Mouse (Mus musculus) liver, embryonic 14.5 days (tissue): Measurements from ENCODE around the gene Zbtb34. TPM values are rescaled to one million over a fixed set of nuclear protein-coding genes. Genes with fewer than 3 reads are reported as not detected.

ENCODE experiments used
- ATAC-seq: fragments of 200-750 bp; cut with Nextera tagmentation; 2 replicates; pipeline ENCODE4 v1.8.0; 2017; ENCODE audit warnings: moderate number of reproducible peaks, mild to moderate bottlenecking, moderate library complexity; ENCODE audit not compliant: insufficient read depth
- DNase-seq, 3 experiments: peaks; one replicate each; pipeline ENCODE4 v3.0.0-alpha.2; 2012 to 2013; ENCODE audit warnings: low read depth in 3 of 3, low spot score in 3 of 3
- H3K27ac ChIP-seq: fragments of 300-500 bp; sonication (generic); 2 replicates; pipeline ENCODE4 v1.5.1; 2014; ENCODE audit warnings: moderate library complexity, mild to moderate bottlenecking, control low read depth, inconsistent platforms
- H3K27me3 ChIP-seq: fragments of 300-500 bp; sonication (generic); 2 replicates; pipeline ENCODE4 v1.6.1; 2014; ENCODE audit warnings: mild to moderate bottlenecking, low read length, moderate library complexity; ENCODE audit not compliant: control insufficient read depth, insufficient read depth
- H3K36me3 ChIP-seq: fragments of 300-500 bp; sonication (generic); replicated peaks from 2 replicates; pipeline ENCODE4 v1.6.1; 2014; ENCODE audit warnings: low read depth; ENCODE audit not compliant: control insufficient read depth, insufficient read depth
- H3K4me1 ChIP-seq, 2 experiments: fragments of 200-500 bp in 1 of 2; fragments of 300-500 bp in 1 of 2; sonication (generic) in 1 of 2; replicated peaks; 2 replicates each; pipeline ENCODE4 v1.6.1; 2012 to 2014; ENCODE audit warnings: antibody characterized with exemption in 1 of 2, inconsistent platforms in 1 of 2, low read length in 1 of 2; ENCODE audit not compliant: control insufficient read depth in 2 of 2, insufficient read depth in 2 of 2
- H3K4me2 ChIP-seq: fragments of 300-500 bp; sonication (generic); 2 replicates; pipeline ENCODE4 v1.6.1; 2014; ENCODE audit warnings: low read depth, mild to moderate bottlenecking, control low read depth, moderate library complexity
- H3K4me3 ChIP-seq, 2 experiments: fragments of 200-500 bp in 1 of 2; fragments of 300-500 bp in 1 of 2; sonication (generic) in 1 of 2; 2 replicates each; pipeline ENCODE4 v1.5.1; 2012 to 2014; ENCODE audit warnings: low read depth in 2 of 2, low read length in 2 of 2, mild to moderate bottlenecking in 2 of 2, control low read depth in 1 of 2, inconsistent platforms in 1 of 2, moderate library complexity in 1 of 2; ENCODE audit not compliant: insufficient read depth in 1 of 2
- H3K9ac ChIP-seq: fragments of 300-500 bp; sonication (generic); replicated peaks from 2 replicates; pipeline ENCODE4 v1.6.1; 2014; ENCODE audit warnings: mild to moderate bottlenecking, control low read depth, moderate library complexity
- H3K9me3 ChIP-seq: fragments of 300-500 bp; sonication (generic); 2 replicates; pipeline ENCODE4 v1.6.1; 2016; ENCODE audit warnings: low read length, mixed read lengths; ENCODE audit not compliant: control insufficient read depth
- CTCF ChIP-seq: IDR thresholded peaks from 2 replicates; pipeline ENCODE4 v1.5.1; 2016; ENCODE audit warnings: antibody characterized with exemption, low read depth, control low read depth
- EP300 ChIP-seq: IDR thresholded peaks from 2 replicates; pipeline ENCODE4 v1.6.1; 2016; ENCODE audit warnings: antibody characterized with exemption, low read depth
- WGBS: fragments of 180-500 bp; shearing (Covaris S2); extraction: QIAGEN DNeasy Blood & Tissue Kit; methylation state at CpG from one replicate; pipeline ENCODE4 v1.1.7; 2014; ENCODE audit not compliant: insufficient replicate concordance; 5-methylcytosine and 5-hydroxymethylcytosine counted together
- polyA plus RNA-seq, 2 experiments: library from polyadenylated mRNA; depleted of rRNA in 1 of 2; stranded (reverse) in 1 of 2; unstranded in 1 of 2; fragments of >200 nt; fragmentation: Nextera tagmentation in 1 of 2; extraction: Ambion mirVana in 1 of 2; gene quantifications; 2 replicates each; pipeline versions ENCODE4 v1.2.1 to v1.2.3; 2012 to 2014

Zbtb34 gene
- polyA plus RNA-seq, 2 experiments = 1.3 to 3.9 TPM

- H3K9ac ChIP-seq = no peak overlapping the region
- 36% methylated on average over 4 of the region's 4 CpGs for WGBS
- ATAC-seq (no peak), DNase-seq (no peak)
- H3K27me3 ChIP-seq = no peaks in the 10 kb centered on the region; the same call in 1 of the 2 replicates
- no peak overlapping the region for H3K27ac ChIP-seq
- no peaks in the 10 kb centered on the region for H3K9me3 ChIP-seq
- peaks cover 0 to 3% of the 10 kb centered on the region in 2 experiments; a peak in 2 of 4 replicates for H3K4me1 ChIP-seq
- no peak for TF ChIP-seq CTCF
- no peak for TF ChIP-seq EP300
- no peaks in the 10 kb centered on the region for H3K36me3 ChIP-seq
- H3K4me2 ChIP-seq = no peak overlapping the region
- H3K4me3 ChIP-seq = no peak overlapping the region
These were observed 11.6 kb upstream of the Zbtb34 start for GRCm38 (mm10) chr2:33442701-33443100.

- Histone ChIP-seq H3K9ac (no peak overlapping the region), H3K27ac (no peak overlapping the region), H3K9me3 (no peaks in the 10 kb centered on the region), H3K4me1 (peaks cover 0 to 6% of the 10 kb centered on the region in 2 experiments; a peak in 2 of 4 replicates), H3K4me2 (no peak overlapping the region), H3K4me3 (no peak overlapping the region), H3K27me3 (no peaks in the 10 kb centered on the region; the same call in 1 of the 2 replicates), H3K36me3 (no peaks in the 10 kb centered on the region)
- WGBS = 24% methylated on average over 4 of the region's 4 CpGs
- ATAC-seq (no peak), DNase-seq (no peak)
- TF ChIP-seq CTCF (no peak), EP300 (no peak)
These were observed 9.8 kb upstream of the Zbtb34 start for GRCm38 (mm10) chr2:33440893-33441292.

- no peak for ATAC-seq
- Histone ChIP-seq H3K27ac (no peak overlapping the region), H3K4me1 (peaks cover 0 to 6% of the 10 kb centered on the region in 2 experiments; a peak in 2 of 4 replicates), H3K36me3 (no peaks in the 10 kb centered on the region), H3K9ac (no peak overlapping the region), H3K9me3 (no peaks in the 10 kb centered on the region), H3K4me3 (no peak overlapping the region), H3K4me2 (no peak overlapping the region), H3K27me3 (no peaks in the 10 kb centered on the region; the same call in 1 of the 2 replicates)
- DNase-seq = no peak
- TF ChIP-seq EP300 (no peak), CTCF (no peak)
- 20% methylated on average over 9 of the region's 9 CpGs for WGBS
These were observed 9.0 kb upstream of the Zbtb34 start for GRCm38 (mm10) chr2:33439980-33440670.

GRCm38 (mm10) chr2:33439471-33439881 is 8.4 kb upstream of the Zbtb34 start:
- no peak for ATAC-seq
- Histone ChIP-seq H3K4me2 (no peak overlapping the region), H3K27me3 (no peaks in the 10 kb centered on the region; the same call in 1 of the 2 replicates), H3K4me3 (no peak overlapping the region), H3K36me3 (no peaks in the 10 kb centered on the region), H3K4me1 (peaks cover 0 to 6% of the 10 kb centered on the region in 2 experiments; a peak in 2 of 4 replicates), H3K9ac (no peak overlapping the region), H3K27ac (no peak overlapping the region), H3K9me3 (no peaks in the 10 kb centered on the region)
- no peak for TF ChIP-seq CTCF
- no peak for TF ChIP-seq EP300
- DNase-seq = no peak
- 17% methylated on average over 8 of the region's 8 CpGs for WGBS

DNA sequence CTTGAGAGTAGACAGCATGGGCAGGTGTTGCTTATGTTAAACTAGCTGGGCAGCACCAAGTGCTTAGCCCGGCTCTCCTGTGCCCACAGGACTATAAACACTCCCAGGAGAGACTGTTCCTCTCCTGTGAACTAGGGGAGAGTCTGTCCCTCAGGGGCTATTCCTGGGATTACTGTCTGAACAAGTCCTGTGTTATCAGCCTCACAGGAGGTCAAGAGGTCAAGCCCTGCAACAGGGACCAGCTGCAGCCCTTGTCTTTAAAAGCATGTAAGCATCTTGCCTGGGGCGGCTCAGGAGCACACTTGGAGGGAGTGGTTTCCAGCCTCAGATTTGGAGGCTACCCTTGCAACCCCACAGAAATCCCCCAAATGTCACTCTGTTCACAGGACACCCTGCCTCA is 7.3 kb upstream of the Zbtb34 start:
- no peak overlapping the region for H3K27ac ChIP-seq
- H3K4me3 ChIP-seq = no peak overlapping the region
- peaks cover 0 to 6% of the 10 kb centered on the region in 2 experiments; a peak in 2 of 4 replicates for H3K4me1 ChIP-seq
- H3K27me3 ChIP-seq = no peaks in the 10 kb centered on the region; the same call in 1 of the 2 replicates
- no peaks in the 10 kb centered on the region for H3K36me3 ChIP-seq
- TF ChIP-seq CTCF (no peak), EP300 (no peak)
- ATAC-seq = no peak
- H3K9ac ChIP-seq = no peak overlapping the region
- no peak overlapping the region for H3K4me2 ChIP-seq
- DNase-seq = no peak
- 47% methylated on average over 2 of the region's 2 CpGs for WGBS
- no peaks in the 10 kb centered on the region for H3K9me3 ChIP-seq
